Mouse (Mus musculus): Measurements from ENCODE around the gene Gm29609. TPM values are rescaled to one million over a fixed set of nuclear protein-coding genes. Genes with fewer than 3 reads are reported as not detected.
A peak's percentile ranks its signal among the peaks of the same experiment; 100 is the strongest.

Gene Gm29609
- total and polyA plus RNA-seq, 3 experiments, result 0.55 to 2.4 (median 0.81) TPM

DNA sequence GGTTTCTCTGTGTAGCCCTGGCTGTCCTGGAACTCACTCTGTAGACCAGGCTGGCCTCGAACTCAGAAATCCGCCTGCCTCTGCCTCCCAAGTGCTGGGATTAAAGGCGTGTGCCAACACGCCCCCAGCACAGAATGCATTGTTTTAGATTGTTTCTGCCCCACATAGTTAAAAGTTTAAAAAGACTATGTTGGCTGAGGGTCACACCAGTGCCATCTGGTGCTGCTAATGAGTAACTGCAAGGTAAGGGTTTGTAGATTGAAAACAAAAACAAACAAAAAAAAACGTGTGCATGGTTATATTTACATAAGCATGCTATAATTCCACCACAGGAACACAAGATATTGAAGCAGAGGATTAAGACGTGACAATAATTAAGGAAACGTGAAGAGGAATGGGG is 68.9 kb downstream of the Gm29609 start:
- no peak for DNase-seq
- Histone ChIP-seq H3K27me3 (ENCODE audit: control insufficient read depth, insufficient read depth, low read length) (no peaks in the 10 kb centered on the region), H3K36me3 (ENCODE audit: control insufficient read depth, insufficient read depth, low read length) (no peaks in the 10 kb centered on the region), H3K27ac (no peak overlapping the region), H3K4me3 (no peak overlapping the region), H3K9ac (ENCODE audit: low read depth, low read length) (no peak overlapping the region), H3K79me2 (replicated peaks; ENCODE audit: control insufficient read depth, insufficient read depth, low read length) (no peaks in the 10 kb centered on the region), H3K4me1 (ENCODE audit: control insufficient read depth, insufficient read depth, low read length) (no peaks in the 10 kb centered on the region)
- TF ChIP-seq EP300 (IDR thresholded peaks at IDR 0.05; ENCODE audit: insufficient read depth, low read depth, low read length) (no peak), CTCF (IDR thresholded peaks at IDR 0.05) (peak; percentile 77)
- WGBS, result 15% methylated on average over 7 of the region's 7 CpGs
- intact Hi-C loops (cut with DNase I), result loop anchor here (2.0 kb wide), 1 partner anchor 28 kb away; no protein-coding TSS in a partner anchor

DNA sequence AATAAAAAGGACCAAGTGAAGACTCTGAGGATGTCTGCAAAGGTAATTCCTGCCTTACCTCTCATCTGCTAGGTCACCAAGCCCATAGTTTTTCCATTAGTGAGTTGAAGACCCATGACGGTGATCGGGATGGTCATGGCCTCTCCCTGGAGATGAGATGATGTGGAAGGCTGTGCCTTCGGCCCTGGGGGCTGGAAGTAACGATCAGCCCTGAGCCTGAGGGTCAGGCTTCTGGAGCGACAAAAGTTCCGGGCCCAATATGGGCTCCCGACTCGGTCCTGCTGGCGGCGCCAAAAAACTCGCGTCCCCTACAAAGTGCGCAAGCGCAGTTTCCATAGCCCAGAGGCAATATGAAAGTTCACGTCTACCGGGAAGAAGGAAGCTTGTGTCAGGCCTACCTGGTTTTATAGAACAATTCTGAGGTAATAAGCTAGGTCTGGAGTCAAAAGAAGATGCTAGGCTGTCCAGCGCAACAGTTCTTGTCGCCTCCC is 71.7 kb downstream of the Gm29609 start, which contains the start of gene Slc30a3:
TSS of gene Slc30a3 (minus strand) at position 238 of the 491 bp plus-strand sequence.
- Histone ChIP-seq H3K27ac (no peak within 1 kb of the TSS), H3K4me3 (no peak within 1 kb of the TSS), H3K4me1 (ENCODE audit: control insufficient read depth, insufficient read depth, low read length) (no peaks in the 10 kb centered on the region), H3K79me2 (replicated peaks; ENCODE audit: control insufficient read depth, insufficient read depth, low read length) (no peaks in the 10 kb centered on the region), H3K9ac (ENCODE audit: low read depth, low read length) (no peak within 1 kb of the TSS), H3K36me3 (ENCODE audit: control insufficient read depth, insufficient read depth, low read length) (no peaks in the 10 kb centered on the region), H3K27me3 (ENCODE audit: control insufficient read depth, insufficient read depth, low read length) (no peaks in the 10 kb centered on the region)
- TF ChIP-seq POLR2A (IDR thresholded peaks at IDR 0.05; ENCODE audit: insufficient read depth, low read depth, low read length) (no peak), EP300 (IDR thresholded peaks at IDR 0.05; ENCODE audit: insufficient read depth, low read depth, low read length) (no peak), CTCF (IDR thresholded peaks at IDR 0.05) (no peak)
- DNase-seq, result no peak
- intact Hi-C loops (cut with DNase I), result loop anchor here (5.0 to 10.0 kb wide), 2 partner anchors 56 to 303 kb away; partner anchors contain the start of gene Cad
- 90% methylated on average over 18 of the region's 18 CpGs for WGBS

DNA sequence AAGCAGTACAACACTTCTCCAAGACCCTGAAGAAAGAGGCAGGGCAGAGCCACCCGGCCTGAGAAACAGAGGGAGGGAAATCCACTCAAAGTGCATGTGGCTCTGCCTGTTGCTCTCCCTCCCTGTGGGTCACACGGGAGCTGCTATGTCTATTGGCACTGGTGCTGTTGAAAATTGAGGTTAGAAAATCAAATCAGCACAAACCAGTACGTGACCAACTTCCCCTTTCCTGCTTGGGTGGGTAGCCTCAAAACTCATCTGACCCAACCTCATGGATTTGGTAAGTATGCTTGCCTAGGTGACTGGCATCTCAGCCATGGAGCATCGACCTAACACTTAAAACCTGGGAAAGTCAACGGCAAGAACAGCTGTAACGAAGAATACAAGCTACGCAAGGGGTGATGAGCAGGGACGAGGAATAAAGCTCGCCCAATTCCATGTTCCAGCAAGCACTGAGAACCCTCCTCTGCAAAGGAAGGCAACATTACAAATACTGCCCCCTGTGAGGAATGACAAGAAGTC is 73.8 kb downstream of the Gm29609 start, which contains the start of gene Dnajc5g:
TSS of gene Dnajc5g (plus strand) at position 472 of the 522 bp plus-strand sequence.
- 76% methylated on average over 9 of the region's 9 CpGs for WGBS
- Histone ChIP-seq H3K27ac (no peak within 1 kb of the TSS), H3K4me1 (ENCODE audit: control insufficient read depth, insufficient read depth, low read length) (no peaks in the 10 kb centered on the region), H3K36me3 (ENCODE audit: control insufficient read depth, insufficient read depth, low read length) (no peaks in the 10 kb centered on the region), H3K79me2 (replicated peaks; ENCODE audit: control insufficient read depth, insufficient read depth, low read length) (no peaks in the 10 kb centered on the region), H3K9ac (ENCODE audit: low read depth, low read length) (no peak within 1 kb of the TSS), H3K27me3 (ENCODE audit: control insufficient read depth, insufficient read depth, low read length) (no peaks in the 10 kb centered on the region), H3K4me3 (no peak within 1 kb of the TSS)
- TF ChIP-seq POLR2A (IDR thresholded peaks at IDR 0.05; ENCODE audit: insufficient read depth, low read depth, low read length), result no peak
- TF ChIP-seq CTCF (IDR thresholded peaks at IDR 0.05), result no peak
- no peak for TF ChIP-seq EP300 (IDR thresholded peaks at IDR 0.05; ENCODE audit: insufficient read depth, low read depth, low read length)
- intact Hi-C loops (cut with DNase I), result loop anchor here (5.0 to 10.0 kb wide), 2 partner anchors 54 to 301 kb away; partner anchors contain the start of gene Cad
- DNase-seq, result no peak

DNA sequence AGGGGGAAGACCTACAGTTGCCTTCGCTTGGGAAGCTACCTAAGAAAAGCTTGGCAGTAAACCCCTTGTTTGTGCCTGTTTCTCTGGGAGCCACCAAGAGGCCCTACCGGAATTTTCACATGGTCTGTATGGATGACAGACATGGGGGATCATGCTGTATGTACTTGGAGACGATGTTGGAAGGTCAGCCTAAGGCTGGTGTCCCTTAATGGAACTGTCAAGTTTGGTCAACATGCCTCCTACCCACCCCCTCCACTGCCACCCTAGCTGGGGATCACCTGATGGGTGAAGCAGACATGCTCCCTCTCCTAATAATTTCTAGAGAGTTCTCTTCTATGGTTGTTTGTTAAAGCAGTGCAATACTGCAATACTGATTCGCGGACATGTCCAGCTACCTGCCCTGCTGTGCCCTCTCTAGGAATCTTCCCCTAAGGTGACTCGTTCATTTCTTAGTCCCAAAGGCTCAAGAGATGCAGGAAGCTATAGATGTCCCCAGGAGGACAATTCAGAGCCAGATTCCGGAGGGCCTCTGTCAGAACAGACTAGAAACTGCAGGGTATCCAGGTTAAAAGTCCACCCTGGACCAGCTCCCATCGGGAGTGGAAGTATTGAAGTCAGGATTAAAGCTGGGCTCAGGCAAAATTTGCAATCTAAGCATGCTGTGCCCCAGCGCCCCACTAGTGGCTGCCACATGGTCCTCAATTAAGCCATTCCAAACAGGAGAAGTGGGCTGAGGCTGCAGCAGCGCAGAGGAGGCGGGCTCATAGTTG is 83.8 kb downstream of the Gm29609 start:
- TF ChIP-seq EP300 (IDR thresholded peaks at IDR 0.05; ENCODE audit: insufficient read depth, low read depth, low read length) (no peak), POLR2A (IDR thresholded peaks at IDR 0.05; ENCODE audit: insufficient read depth, low read depth, low read length) (no peak), CTCF (IDR thresholded peaks at IDR 0.05) (no peak)
- WGBS, result 39% methylated on average over 11 of the region's 11 CpGs
- H3K27me3 ChIP-seq (ENCODE audit: control insufficient read depth, insufficient read depth, low read length), result peaks cover 22% of the 10 kb centered on the region

DNA sequence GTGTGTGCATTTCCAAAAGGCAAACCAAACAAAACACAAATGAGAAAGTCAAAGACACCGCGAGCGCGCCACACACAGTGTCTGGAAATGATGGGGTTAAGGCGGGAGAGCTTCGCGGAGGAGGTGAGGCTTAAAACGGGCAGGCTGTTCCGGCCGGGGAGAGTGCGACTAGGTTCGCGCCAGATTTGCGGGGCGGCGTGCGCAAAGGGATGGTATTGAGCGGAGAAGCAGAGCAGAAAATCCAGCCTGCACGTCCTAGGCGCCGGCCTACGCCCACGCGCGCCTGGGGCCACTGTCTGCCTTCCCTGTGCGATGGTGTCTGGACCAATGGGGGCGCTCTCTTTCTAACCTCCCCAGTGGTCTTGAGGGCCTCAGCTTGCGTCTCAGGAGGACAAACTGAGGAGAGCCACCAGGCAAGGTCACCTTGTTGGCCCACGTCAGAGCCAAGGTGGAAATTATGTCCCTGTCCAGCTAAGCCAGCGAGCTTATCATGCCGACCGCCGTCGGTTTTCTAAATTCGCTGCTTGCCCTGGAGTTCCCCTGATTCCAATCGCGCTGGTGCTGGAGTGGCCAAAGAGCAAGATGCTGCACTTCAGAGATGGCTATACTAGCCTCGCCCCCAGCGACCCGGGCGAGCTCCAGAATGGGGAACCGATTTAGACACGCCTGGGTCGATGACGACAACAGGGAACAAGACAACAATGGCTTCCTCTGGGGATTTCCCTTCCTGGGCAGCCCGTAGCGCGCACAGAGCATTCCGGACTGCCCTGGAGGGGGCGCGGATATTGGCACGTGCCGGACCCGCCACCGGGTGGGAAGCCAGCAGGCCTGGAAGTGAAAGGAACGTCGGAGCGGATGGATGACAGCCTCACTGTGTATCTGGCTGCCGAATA is 84.7 kb downstream of the Gm29609 start:
- H3K27ac ChIP-seq, result no peak overlapping the region; the same call in 1 of the 2 replicates
- under 1% methylated on average over 59 of the region's 59 CpGs for WGBS
- peak; percentile 65 to 79 for DNase-seq
- H3K9ac ChIP-seq (ENCODE audit: low read depth, low read length), result peak overlapping the region; percentile 7
- TF ChIP-seq CTCF (IDR thresholded peaks at IDR 0.05), result peak; percentile 42
- TF ChIP-seq EP300 (IDR thresholded peaks at IDR 0.05; ENCODE audit: insufficient read depth, low read depth, low read length), result no peak
- no peak for TF ChIP-seq POLR2A (IDR thresholded peaks at IDR 0.05; ENCODE audit: insufficient read depth, low read depth, low read length)
- H3K79me2 ChIP-seq (replicated peaks; ENCODE audit: control insufficient read depth, insufficient read depth, low read length), result no peaks in the 10 kb centered on the region
- H3K4me1 ChIP-seq (ENCODE audit: control insufficient read depth, insufficient read depth, low read length), result peaks cover 4% of the 10 kb centered on the region
- peaks cover 22% of the 10 kb centered on the region for H3K27me3 ChIP-seq (ENCODE audit: control insufficient read depth, insufficient read depth, low read length)
- no peaks in the 10 kb centered on the region for H3K36me3 ChIP-seq (ENCODE audit: control insufficient read depth, insufficient read depth, low read length)
- intact Hi-C loops (cut with DNase I), result no loop called here
- peak overlapping the region; percentile 47 for H3K4me3 ChIP-seq

More for the DNA sequence above, 83.8 kb downstream of the Gm29609 start:
- DNase-seq, result no peak
- Histone ChIP-seq H3K27ac (no peak overlapping the region; the same call in 1 of the 2 replicates), H3K4me1 (ENCODE audit: control insufficient read depth, insufficient read depth, low read length) (peaks cover 4% of the 10 kb centered on the region), H3K36me3 (ENCODE audit: control insufficient read depth, insufficient read depth, low read length) (no peaks in the 10 kb centered on the region), H3K9ac (ENCODE audit: low read depth, low read length) (no peak overlapping the region), H3K79me2 (replicated peaks; ENCODE audit: control insufficient read depth, insufficient read depth, low read length) (no peaks in the 10 kb centered on the region), H3K4me3 (peak overlapping the region; percentile 47)
- intact Hi-C loops (cut with DNase I), result no loop called here

Other genes with a start within 250 kb of the Gm29609 start
- under 1 TPM; 0.30 to 0.73 TPM for gene Cgref1, start 234.3 kb downstream of the Gm29609 start, total RNA-seq (2021)
- gene Cgref1, start 234.3 kb downstream of the Gm29609 start, polyA plus RNA-seq (2012; rRNA removed), result 1.2 and 2.0 TPM in 2 replicates
- 10 to 100 TPM; 80.3 to 84.6 TPM for gene Preb, start 219.6 kb downstream of the Gm29609 start, total RNA-seq (2021)
- 166 and 189 TPM in 2 replicates for gene Preb, start 219.6 kb downstream of the Gm29609 start, polyA plus RNA-seq (2012; rRNA removed)
- gene Tcf23, start 211.2 kb downstream of the Gm29609 start, total RNA-seq (2021), result 1 to 10 TPM; 1.6 TPM
- 0.44 and 0.57 TPM in 2 replicates for gene Tcf23, start 211.2 kb downstream of the Gm29609 start, polyA plus RNA-seq (2012; rRNA removed)
- 10 to 100 TPM; 44.2 to 45.6 TPM for gene Atraid, start 131.6 kb downstream of the Gm29609 start, total RNA-seq (2021)
- 100 and 115 TPM in 2 replicates for gene Atraid, start 131.6 kb downstream of the Gm29609 start, polyA plus RNA-seq (2012; rRNA removed)
- gene Slc5a6, start 131.0 kb downstream of the Gm29609 start, total RNA-seq (2021), result 10 to 100 TPM; 11.8 to 13.2 TPM
- 25.5 and 29.1 TPM in 2 replicates for gene Slc5a6, start 131.0 kb downstream of the Gm29609 start, polyA plus RNA-seq (2012; rRNA removed)
- gene Cad, start 125.1 kb downstream of the Gm29609 start, total RNA-seq (2021), result 10 to 100 TPM; 11.0 to 14.0 TPM
- gene Cad, start 125.1 kb downstream of the Gm29609 start, polyA plus RNA-seq (2012; rRNA removed), result 18.5 TPM in 2 replicates
- not detected for gene Dnajc5g, start 73.6 kb downstream of the Gm29609 start, total RNA-seq (2021)
- not detected in 2 replicates for gene Dnajc5g, start 73.6 kb downstream of the Gm29609 start, polyA plus RNA-seq (2012; rRNA removed)
- gene Slc30a3, start 71.7 kb downstream of the Gm29609 start, total RNA-seq (2021), result under 1 TPM in 1 of 2 experiments, not detected in 1; 0.29 TPM
- gene Slc30a3, start 71.7 kb downstream of the Gm29609 start, polyA plus RNA-seq (2012; rRNA removed), result 0.26 and 0.47 TPM in 2 replicates
- 100 to 1,000 TPM; 250 to 368 TPM for gene Trim54, start 63.2 kb downstream of the Gm29609 start, total RNA-seq (2021)
- 186 and 219 TPM in 2 replicates for gene Trim54, start 63.2 kb downstream of the Gm29609 start, polyA plus RNA-seq (2012; rRNA removed)
- gene Ucn, start 41.1 kb downstream of the Gm29609 start, total RNA-seq (2021), result not detected
- not detected in 2 replicates for gene Ucn, start 41.1 kb downstream of the Gm29609 start, polyA plus RNA-seq (2012; rRNA removed)
- gene Mpv17, start 25.7 kb downstream of the Gm29609 start, total RNA-seq (2021), result 10 to 100 TPM; 46.8 to 50.6 TPM
- gene Mpv17, start 25.7 kb downstream of the Gm29609 start, polyA plus RNA-seq (2012; rRNA removed), result 183 and 278 TPM in 2 replicates
- gene Gtf3c2, start 233 bp upstream of the Gm29609 start, total RNA-seq (2021), result 10 to 100 TPM; 27.4 to 32.3 TPM
- 34.8 and 56.2 TPM in 2 replicates for gene Gtf3c2, start 233 bp upstream of the Gm29609 start, polyA plus RNA-seq (2012; rRNA removed)
- gene Snx17, start 13.3 kb upstream of the Gm29609 start, total RNA-seq (2021), result 10 to 100 TPM; 58.1 to 63.2 TPM
- gene Snx17, start 13.3 kb upstream of the Gm29609 start, polyA plus RNA-seq (2012; rRNA removed), result 66.8 and 85.1 TPM in 2 replicates
- gene Eif2b4, start 13.5 kb upstream of the Gm29609 start, total RNA-seq (2021), result 10 to 100 TPM; 48.0 to 50.8 TPM
- 61.3 and 88.9 TPM in 2 replicates for gene Eif2b4, start 13.5 kb upstream of the Gm29609 start, polyA plus RNA-seq (2012; rRNA removed)
- 1 to 10 TPM; 6.6 to 8.1 TPM for gene Zfp513, start 22.4 kb upstream of the Gm29609 start, total RNA-seq (2021)
- 12.7 and 14.2 TPM in 2 replicates for gene Zfp513, start 22.4 kb upstream of the Gm29609 start, polyA plus RNA-seq (2012; rRNA removed)
- 10 to 100 TPM; 51.1 to 60.8 TPM for gene Ppm1g, start 40.8 kb upstream of the Gm29609 start, total RNA-seq (2021)
- gene Ppm1g, start 40.8 kb upstream of the Gm29609 start, polyA plus RNA-seq (2012; rRNA removed), result 26.6 and 35.1 TPM in 2 replicates
- 10 to 100 TPM; 75.9 to 80.3 TPM for gene Nrbp1, start 61.0 kb upstream of the Gm29609 start, total RNA-seq (2021)
- 151 and 165 TPM in 2 replicates for gene Nrbp1, start 61.0 kb upstream of the Gm29609 start, polyA plus RNA-seq (2012; rRNA removed)
- gene Gm9970, start 61.3 kb upstream of the Gm29609 start, total RNA-seq (2021), result not detected
- 0.31 TPM in 1 of 2 replicates, not detected in the other for gene Gm9970, start 61.3 kb upstream of the Gm29609 start, polyA plus RNA-seq (2012; rRNA removed)
- 1 to 10 TPM; 1.2 to 1.5 TPM for gene Krtcap3, start 71.8 kb upstream of the Gm29609 start, total RNA-seq (2021)
- 6.4 and 7.2 TPM in 2 replicates for gene Krtcap3, start 71.8 kb upstream of the Gm29609 start, polyA plus RNA-seq (2012; rRNA removed)
- gene Ift172, start 111.2 kb upstream of the Gm29609 start, total RNA-seq (2021), result 10 to 100 TPM; 37.2 to 42.9 TPM
- 28.0 and 30.2 TPM in 2 replicates for gene Ift172, start 111.2 kb upstream of the Gm29609 start, polyA plus RNA-seq (2012; rRNA removed)
- 1 to 10 TPM; 2.7 to 3.8 TPM for gene Fndc4, start 116.2 kb upstream of the Gm29609 start, total RNA-seq (2021)
- 7.3 and 9.5 TPM in 2 replicates for gene Fndc4, start 116.2 kb upstream of the Gm29609 start, polyA plus RNA-seq (2012; rRNA removed)
- gene Gckr, start 117.5 kb upstream of the Gm29609 start, total RNA-seq (2021), result not detected
- 0.32 TPM in 1 of 2 replicates, not detected in the other for gene Gckr, start 117.5 kb upstream of the Gm29609 start, polyA plus RNA-seq (2012; rRNA removed)

All from heart, adult 2 months (tissue).